Mouse (Mus musculus): Measurements from ENCODE around the gene Il20ra.
"Not testable (repeated sequence)": the region's sequence is repeated elsewhere in the genome, so short reads cannot be mapped to it uniquely, and the experiment has no call there.

Gene Il20ra

DNA sequence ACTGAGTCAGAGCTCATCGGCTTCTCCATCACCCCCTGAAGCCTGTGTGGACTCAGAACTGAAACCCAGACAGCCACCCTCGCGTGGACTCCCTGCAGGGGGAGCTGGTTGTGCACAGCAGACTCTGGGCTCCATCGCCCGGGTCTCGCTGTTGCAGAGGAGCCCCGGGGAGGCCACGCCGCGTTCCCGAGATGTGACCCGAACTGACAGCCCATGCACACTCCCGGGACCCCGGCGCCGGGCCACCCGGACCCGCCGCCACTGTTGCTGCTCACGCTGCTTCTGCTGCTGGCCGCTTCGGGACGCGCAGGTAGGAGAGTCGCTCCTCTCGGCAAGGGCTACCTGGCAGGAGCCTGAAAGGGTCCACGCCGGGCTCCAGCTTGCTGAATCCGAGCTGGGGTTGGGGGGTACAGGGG lies at the start of gene Il20ra:
Gene Il20ra (plus strand): TSS at position 150 of the 416 bp plus-strand sequence.
- DNase-seq (ENCODE audit: low spot score) = peak; percentile 38

GRCm38 (mm10) chr10:19668973-19669372 lies 43.4 kb upstream of the Il20ra start:
- DNase-seq (ENCODE audit: low spot score) = no peak

- DNase-seq (ENCODE audit: low spot score) = no peak
These were observed 40.4 kb upstream of the Il20ra start for GRCm38 (mm10) chr10:19672015-19672414.

GRCm38 (mm10) chr10:19673146-19673545 lies 39.2 kb upstream of the Il20ra start:
- no peak for DNase-seq (ENCODE audit: low spot score)

GRCm38 (mm10) chr10:19687686-19688085 lies 24.7 kb upstream of the Il20ra start:
- no peak for DNase-seq (ENCODE audit: low spot score)

DNA sequence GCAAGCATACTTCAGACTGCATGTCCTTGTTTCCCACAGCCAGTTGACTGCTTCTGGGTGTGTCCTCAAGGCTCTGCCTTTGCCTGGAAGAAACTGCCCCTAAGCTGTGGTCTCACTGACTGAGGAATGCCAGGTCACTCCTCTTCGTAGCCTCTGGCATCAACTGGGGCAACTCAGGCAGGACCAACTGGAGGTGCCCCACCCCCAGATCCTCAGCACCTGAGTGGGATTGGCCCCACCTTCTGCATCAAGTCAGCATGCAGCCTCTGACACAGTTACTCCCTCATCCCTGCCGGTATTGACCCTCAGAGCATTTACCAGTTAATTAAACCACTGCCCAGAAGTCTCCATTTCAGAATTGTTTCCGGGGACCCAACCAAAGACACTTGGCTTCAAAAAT lies 21.1 kb upstream of the Il20ra start:
- no peak for DNase-seq (ENCODE audit: low spot score)

GRCm38 (mm10) chr10:19691771-19692170 lies 20.6 kb upstream of the Il20ra start:
- DNase-seq (ENCODE audit: low spot score) = no peak

DNA sequence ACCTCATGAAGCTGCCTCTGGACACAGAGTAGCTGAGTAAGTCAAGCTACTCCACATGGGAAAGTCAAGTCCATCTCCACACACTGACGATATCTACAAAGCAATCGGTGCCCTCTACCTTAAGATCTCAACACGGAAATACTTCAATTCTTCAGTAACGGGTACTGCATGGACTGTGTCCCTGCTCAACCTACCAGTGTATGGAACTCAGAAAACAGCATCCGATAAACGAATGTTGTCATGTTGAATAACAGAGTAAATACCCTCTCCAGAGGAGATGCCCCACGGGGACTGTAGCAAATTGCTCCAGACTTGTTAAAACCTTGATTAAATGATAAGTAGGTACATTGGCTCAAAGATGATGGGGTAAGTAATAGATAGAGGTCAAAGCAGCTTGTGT lies 20.0 kb upstream of the Il20ra start:
- DNase-seq (ENCODE audit: low spot score) = no peak

GRCm38 (mm10) chr10:19692988-19693387 lies 19.4 kb upstream of the Il20ra start:
- peak; percentile 57 for DNase-seq (ENCODE audit: low spot score)

DNA sequence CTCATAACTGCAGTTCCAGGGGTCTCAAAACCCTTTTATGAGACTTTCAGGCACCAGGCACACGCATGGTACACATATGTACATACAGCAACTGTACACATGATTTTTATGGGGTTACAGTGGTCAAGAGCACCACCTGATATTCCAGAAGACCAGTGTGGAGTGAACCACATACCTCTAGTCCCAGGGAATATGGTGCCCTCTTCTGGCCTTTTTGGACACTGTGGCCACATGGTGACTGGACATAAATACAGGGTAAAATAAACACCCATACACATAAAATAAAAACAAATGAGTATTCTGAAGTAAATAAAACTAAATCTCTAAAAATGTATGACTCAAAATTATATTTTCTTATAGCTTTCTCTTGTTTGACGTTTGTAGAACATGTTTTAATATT lies 18.7 kb upstream of the Il20ra start:
- peak; percentile 29 for DNase-seq (ENCODE audit: low spot score)

GRCm38 (mm10) chr10:19699331-19699730 lies 13.0 kb upstream of the Il20ra start:
- no peak for DNase-seq (ENCODE audit: low spot score)

DNA sequence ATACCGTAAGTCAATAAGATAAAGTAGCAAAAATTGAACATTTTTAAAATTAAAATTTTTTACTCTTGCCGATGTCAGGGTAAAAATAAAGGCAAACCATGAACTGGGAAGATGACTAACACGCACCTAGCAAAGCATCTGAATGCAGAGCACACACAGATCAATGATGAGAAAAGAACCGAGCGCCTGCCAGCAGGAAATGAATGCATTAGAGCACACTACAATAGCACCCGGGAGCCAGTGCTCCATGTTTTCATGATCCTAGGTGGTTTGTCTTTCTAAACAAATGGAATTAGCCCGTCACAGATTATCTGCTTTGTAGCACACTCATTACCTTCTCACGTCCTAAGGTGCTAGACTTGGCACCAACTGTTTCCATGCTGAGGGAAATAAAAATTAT lies 7.9 kb upstream of the Il20ra start:
- DNase-seq (ENCODE audit: low spot score) = no peak

DNA sequence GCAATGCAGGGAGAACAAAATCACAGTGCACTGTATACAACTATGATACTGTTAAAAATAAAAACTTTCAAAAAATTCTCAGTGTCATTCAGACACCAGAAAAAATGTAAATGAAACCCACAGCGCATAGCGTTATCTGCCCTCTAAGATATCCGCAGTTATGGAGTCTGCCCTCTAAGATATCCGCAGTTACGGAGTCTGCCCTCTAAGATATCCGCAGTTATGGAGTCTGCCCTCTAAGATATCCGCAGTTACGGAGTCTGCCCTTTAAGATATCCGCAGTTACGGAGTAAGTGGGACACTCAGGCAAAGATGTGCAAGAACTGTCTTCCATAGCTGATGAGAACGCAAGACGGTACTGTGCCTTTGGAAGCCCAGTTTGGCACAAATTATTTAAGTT lies 4.6 kb upstream of the Il20ra start:
- no peak for DNase-seq (ENCODE audit: low spot score)

DNA sequence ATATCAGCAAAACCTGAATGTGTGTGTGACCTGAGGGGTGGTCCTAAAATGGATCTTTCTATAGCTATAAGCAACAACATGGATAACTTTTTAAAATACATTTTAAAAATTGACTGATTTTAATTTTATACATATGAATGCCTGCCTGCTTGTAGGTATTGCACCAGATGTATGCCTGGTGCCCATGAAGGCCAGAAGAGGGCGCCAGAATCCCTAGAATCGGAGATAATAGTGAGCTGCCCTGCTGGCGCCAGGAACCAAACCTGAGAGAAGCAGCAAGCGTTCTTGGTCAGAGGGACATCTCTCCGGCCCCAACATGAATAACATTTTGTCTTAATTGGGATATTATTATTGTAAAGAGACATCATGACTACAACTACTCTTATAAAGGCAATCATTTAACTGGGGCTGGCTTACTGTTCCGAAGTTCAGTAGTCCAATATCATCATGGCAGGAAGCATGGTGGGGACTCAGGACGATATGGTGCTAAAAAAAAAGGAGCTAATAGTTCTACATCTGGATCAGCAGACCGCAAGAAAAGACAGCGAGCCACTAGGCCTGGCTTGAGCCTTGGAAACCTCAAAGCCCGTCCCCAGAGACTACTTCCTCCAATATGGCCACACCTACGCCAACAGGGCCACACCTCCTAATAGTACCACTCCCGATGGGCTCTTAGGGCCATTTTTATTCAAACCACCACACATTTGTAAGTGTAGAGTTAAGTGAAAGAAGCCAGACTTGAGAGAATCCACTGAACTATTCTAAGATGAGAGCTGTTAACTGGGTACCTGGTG lies 3.9 kb upstream of the Il20ra start:
- peak; percentile 51 for DNase-seq (ENCODE audit: low spot score)

GRCm38 (mm10) chr10:19711020-19711419 lies 1.4 kb upstream of the Il20ra start:
- DNase-seq (ENCODE audit: low spot score) = no peak

- DNase-seq (ENCODE audit: low spot score) = no peak
These were observed 709 bp upstream of the Il20ra start for GRCm38 (mm10) chr10:19711551-19712171.

GRCm38 (mm10) chr10:19718627-19719026 lies 6.3 kb downstream of the Il20ra start:
- DNase-seq (ENCODE audit: low spot score) = no peak

- DNase-seq (ENCODE audit: low spot score) = no peak
These were observed 9.9 kb downstream of the Il20ra start for GRCm38 (mm10) chr10:19722320-19722719.

- DNase-seq (ENCODE audit: low spot score) = no peak
These were observed 11.9 kb downstream of the Il20ra start for GRCm38 (mm10) chr10:19724158-19724832.

GRCm38 (mm10) chr10:19738442-19738841 lies 26.1 kb downstream of the Il20ra start:
- DNase-seq (ENCODE audit: low spot score) = not testable (repeated sequence)

GRCm38 (mm10) chr10:19745662-19746061 lies 33.3 kb downstream of the Il20ra start:
- no peak for DNase-seq (ENCODE audit: low spot score)

DNA sequence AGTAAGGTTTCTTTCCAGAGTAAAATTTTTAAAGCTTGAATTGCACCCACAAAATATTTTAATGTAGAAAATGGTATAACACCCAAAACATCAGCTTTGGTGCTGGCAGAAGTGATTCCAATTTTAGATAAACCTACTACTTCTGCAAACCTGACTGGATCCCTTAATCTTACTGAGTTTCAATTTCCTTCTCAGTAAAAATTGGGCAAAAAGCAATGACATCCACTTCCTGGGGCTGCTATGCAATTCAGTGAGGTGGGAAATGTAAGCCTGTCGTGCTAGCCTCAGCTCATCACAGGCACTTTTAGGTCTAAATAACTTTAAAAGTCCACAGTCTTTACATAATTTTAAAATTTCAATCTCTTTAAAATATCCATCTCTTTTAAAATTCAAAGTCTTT lies 33.8 kb downstream of the Il20ra start:
- DNase-seq (ENCODE audit: low spot score) = no peak

DNA sequence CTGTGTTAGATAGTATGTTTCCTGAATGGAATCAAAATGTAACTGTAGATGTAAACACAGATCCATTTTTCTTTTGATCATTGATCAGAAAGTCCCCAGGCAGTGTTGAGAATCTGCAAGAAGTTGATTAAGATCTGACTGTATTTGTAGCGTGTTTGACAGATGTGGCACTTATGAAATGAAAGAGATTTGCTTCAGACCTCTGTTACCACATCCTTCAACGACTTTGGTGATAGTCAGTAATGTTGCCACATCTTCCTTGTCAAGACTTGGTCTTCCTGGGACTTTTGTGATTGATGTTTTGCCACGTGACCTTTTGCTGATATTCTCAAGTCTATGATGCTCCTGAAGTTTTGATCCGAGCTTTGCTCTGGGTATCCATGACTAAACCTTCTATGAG lies 35.3 kb downstream of the Il20ra start:
- DNase-seq (ENCODE audit: low spot score) = no peak
